Mouse (Mus musculus) limb, embryonic 13.5 days (tissue): ENCODE data around the gene Hivep3. TPM values are rescaled to one million over a fixed set of nuclear protein-coding genes. Genes with fewer than 3 reads are reported as not detected.
A peak's percentile ranks its signal among the peaks of the same experiment; 100 is the strongest.

ENCODE experiments used
- ATAC-seq: fragments of 200-750 bp; cut with Nextera tagmentation; 2 replicates; pipeline ENCODE4 v1.8.0; 2017; ENCODE audit warnings: low read depth, moderate number of reproducible peaks, moderate TSS enrichment; ENCODE audit not compliant: low FRiP score
- H3K27ac ChIP-seq: fragments of 300-500 bp; sonication (generic); 2 replicates; pipeline ENCODE4 v1.5.1; 2015; ENCODE audit warnings: inconsistent platforms, mild to moderate bottlenecking, moderate library complexity
- H3K27me3 ChIP-seq: fragments of 300-500 bp; sonication (generic); 2 replicates; pipeline ENCODE4 v1.6.1; 2015; ENCODE audit warnings: mild to moderate bottlenecking, inconsistent platforms
- H3K36me3 ChIP-seq: fragments of 300-500 bp; sonication (generic); 2 replicates; pipeline ENCODE4 v1.6.1; 2015; ENCODE audit warnings: inconsistent platforms, mild to moderate bottlenecking, moderate library complexity
- H3K4me1 ChIP-seq: fragments of 300-500 bp; sonication (generic); 2 replicates; pipeline ENCODE4 v1.6.1; 2015; ENCODE audit warnings: inconsistent platforms
- H3K4me2 ChIP-seq: fragments of 300-500 bp; sonication (generic); replicated peaks from 2 replicates; pipeline ENCODE4 v1.6.1; 2015; ENCODE audit warnings: inconsistent platforms, mild to moderate bottlenecking, moderate library complexity
- H3K4me3 ChIP-seq: fragments of 300-500 bp; sonication (generic); 2 replicates; pipeline ENCODE4 v1.5.1; 2015; ENCODE audit warnings: moderate library complexity, mild to moderate bottlenecking, inconsistent platforms
- H3K9ac ChIP-seq: fragments of 300-500 bp; sonication (generic); 2 replicates; pipeline ENCODE4 v1.6.1; 2015; ENCODE audit warnings: mild to moderate bottlenecking, inconsistent platforms
- H3K9me3 ChIP-seq: fragments of 300-500 bp; sonication (generic); 2 replicates; pipeline ENCODE4 v1.6.1; 2016; ENCODE audit warnings: inconsistent platforms
- WGBS: fragments of 180-500 bp; shearing (Covaris S2); methylation state at CpG from one replicate; pipeline ENCODE4 v1.1.7; 2015; 5-methylcytosine and 5-hydroxymethylcytosine counted together
- polyA plus RNA-seq: library from polyadenylated mRNA; unstranded; fragments of >200 nt; fragmentation: Nextera tagmentation; extraction: Ambion mirVana; gene quantifications from 2 replicates; pipeline ENCODE4 v1.2.1, GENCODE M21; 2015

Hivep3 gene
- polyA plus RNA-seq, 1 experiment from 2014 or later, result 2.1 TPM

GRCm38 (mm10) chr4:120024071-120024470, 290.5 kb downstream of the Hivep3 start:
- WGBS, result 49% methylated on average over 10 of the region's 10 CpGs
- no peak overlapping the region for H3K4me2 ChIP-seq
- no peaks in the 10 kb centered on the region for H3K4me1 ChIP-seq
- H3K4me3 ChIP-seq, result no peak overlapping the region
- peak; percentile 57; the same call in 1 of the 2 replicates for ATAC-seq
- no peaks in the 10 kb centered on the region for H3K36me3 ChIP-seq
- no peaks in the 10 kb centered on the region for H3K9me3 ChIP-seq
- H3K9ac ChIP-seq, result no peak overlapping the region
- no peak overlapping the region for H3K27ac ChIP-seq
- H3K27me3 ChIP-seq, result peaks cover 4% of the 10 kb centered on the region; the same call in 1 of the 2 replicates

DNA sequence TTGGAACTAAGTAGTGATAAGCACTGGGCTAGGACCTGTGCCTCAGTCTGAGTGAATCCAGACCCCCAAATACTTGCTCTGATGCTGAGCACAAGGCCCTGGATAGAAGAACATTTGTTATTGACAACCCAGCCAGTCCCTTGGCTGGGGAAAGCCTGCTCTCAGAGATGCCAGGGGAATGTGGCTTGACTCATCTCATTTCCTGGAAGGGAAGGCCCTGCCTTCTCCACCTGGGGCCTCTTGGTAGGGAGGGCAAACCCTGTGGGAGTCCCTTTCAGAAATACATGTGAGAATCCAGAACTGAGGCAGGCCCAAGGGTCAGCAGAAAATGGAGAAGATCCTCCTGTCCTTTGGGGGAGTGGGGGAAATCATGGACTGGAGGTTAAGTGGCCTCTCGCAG, 294.1 kb downstream of the Hivep3 start:
- no peaks in the 10 kb centered on the region for H3K36me3 ChIP-seq
- no peaks in the 10 kb centered on the region for H3K9me3 ChIP-seq
- H3K27me3 ChIP-seq, result peaks cover 32% of the 10 kb centered on the region
- no peak overlapping the region for H3K9ac ChIP-seq
- WGBS, result 77% methylated on average over 1 of the region's 1 CpGs
- no peak overlapping the region for H3K27ac ChIP-seq
- ATAC-seq, result no peak
- H3K4me2 ChIP-seq, result no peak overlapping the region
- peaks cover 3% of the 10 kb centered on the region; the same call in 1 of the 2 replicates for H3K4me1 ChIP-seq
- H3K4me3 ChIP-seq, result no peak overlapping the region

DNA sequence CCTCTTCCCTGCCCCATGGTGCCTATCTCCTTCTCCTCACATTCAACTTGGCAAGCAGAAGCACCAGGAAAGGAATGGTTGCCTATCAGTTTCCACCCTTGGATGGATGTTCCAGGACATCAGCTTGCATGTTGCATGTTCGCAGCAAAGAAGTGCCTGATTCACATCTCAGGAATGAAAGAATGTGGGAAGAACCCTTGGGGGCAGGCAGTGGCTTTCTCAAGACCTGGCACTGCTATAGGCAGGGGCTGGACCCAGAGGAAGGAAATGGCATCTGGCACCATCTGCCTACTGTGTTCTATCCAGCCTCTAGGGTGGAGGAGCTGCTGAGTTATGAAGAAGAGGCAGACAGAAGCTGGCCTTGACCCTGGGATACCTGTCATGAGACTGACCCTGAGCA, 296.4 kb downstream of the Hivep3 start:
- Histone ChIP-seq H3K27me3 (peaks cover 54% of the 10 kb centered on the region), H3K9ac (no peak overlapping the region)

GRCm38 (mm10) chr4:120032320-120032983, 298.9 kb downstream of the Hivep3 start:
- peaks cover 77% of the 10 kb centered on the region for H3K27me3 ChIP-seq
- H3K27ac ChIP-seq, result no peak overlapping the region
- peak overlapping the region; percentile 59 for H3K4me3 ChIP-seq
- peak overlapping the region; percentile 99 for H3K4me2 ChIP-seq
- under 1% methylated on average over 44 of the region's 70 CpGs for WGBS
- no peaks in the 10 kb centered on the region for H3K9me3 ChIP-seq
- H3K36me3 ChIP-seq, result no peaks in the 10 kb centered on the region
- peak; percentile 82 for ATAC-seq
- H3K9ac ChIP-seq, result peak overlapping the region; percentile 64
- H3K4me1 ChIP-seq, result peaks cover 14% of the 10 kb centered on the region

More for the DNA sequence above, 296.4 kb downstream of the Hivep3 start:
- Histone ChIP-seq H3K9me3 (no peaks in the 10 kb centered on the region), H3K4me1 (peaks cover 14% of the 10 kb centered on the region), H3K4me2 (no peak overlapping the region), H3K4me3 (no peak overlapping the region), H3K36me3 (no peaks in the 10 kb centered on the region), H3K27ac (no peak overlapping the region)
- ATAC-seq, result no peak
- 88% methylated on average over 1 of the region's 1 CpGs for WGBS

- H3K27ac ChIP-seq, result no peak overlapping the region
- H3K9me3 ChIP-seq, result no peaks in the 10 kb centered on the region
- H3K36me3 ChIP-seq, result no peaks in the 10 kb centered on the region
- peak; percentile 31 for ATAC-seq
- peak overlapping the region; percentile 64 for H3K9ac ChIP-seq
- peaks cover 14% of the 10 kb centered on the region for H3K4me1 ChIP-seq
- peaks cover 80% of the 10 kb centered on the region for H3K27me3 ChIP-seq
- peak overlapping the region; percentile 99 for H3K4me2 ChIP-seq
- under 1% methylated on average over 37 of the region's 38 CpGs for WGBS
- H3K4me3 ChIP-seq, result peak overlapping the region; percentile 59
Measured at GRCm38 (mm10) chr4:120032984-120033355, 299.4 kb downstream of the Hivep3 start.

GRCm38 (mm10) chr4:120036294-120036693, 302.7 kb downstream of the Hivep3 start:
- no peaks in the 10 kb centered on the region for H3K9me3 ChIP-seq
- ATAC-seq, result no peak
- no peak overlapping the region for H3K4me2 ChIP-seq
- H3K4me1 ChIP-seq, result peaks cover 14% of the 10 kb centered on the region
- H3K36me3 ChIP-seq, result no peaks in the 10 kb centered on the region
- no peak overlapping the region for H3K27ac ChIP-seq
- 86% methylated on average over 4 of the region's 4 CpGs for WGBS
- no peak overlapping the region for H3K4me3 ChIP-seq
- H3K27me3 ChIP-seq, result peaks cover 69% of the 10 kb centered on the region
- no peak overlapping the region for H3K9ac ChIP-seq

DNA sequence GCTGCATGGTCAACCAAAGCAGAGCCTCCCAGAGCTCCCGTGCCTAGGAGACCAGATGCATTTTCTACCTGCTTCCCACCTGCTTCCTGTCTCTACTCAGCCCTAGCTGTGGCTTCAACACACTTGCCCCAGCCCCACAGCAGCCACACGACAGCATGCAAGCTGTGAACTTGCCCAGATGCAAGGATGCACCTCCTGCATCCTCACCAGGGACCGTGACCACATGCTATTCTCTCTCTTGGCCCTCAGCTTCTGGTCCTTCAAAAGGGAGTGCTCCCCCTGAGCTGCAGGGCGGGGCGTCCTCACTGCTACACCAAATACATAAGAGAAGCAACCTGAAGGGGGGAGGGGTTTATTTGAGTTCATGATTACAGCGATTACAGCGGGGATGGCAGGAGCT, 303.4 kb downstream of the Hivep3 start:
- H3K4me2 ChIP-seq, result no peak overlapping the region
- H3K9me3 ChIP-seq, result no peaks in the 10 kb centered on the region
- H3K36me3 ChIP-seq, result no peaks in the 10 kb centered on the region
- 44% methylated on average over 7 of the region's 7 CpGs for WGBS
- no peak overlapping the region for H3K27ac ChIP-seq
- no peak overlapping the region for H3K4me3 ChIP-seq
- H3K27me3 ChIP-seq, result peaks cover 62% of the 10 kb centered on the region
- H3K9ac ChIP-seq, result no peak overlapping the region
- ATAC-seq, result no peak
- peaks cover 14% of the 10 kb centered on the region for H3K4me1 ChIP-seq

- 63% methylated on average over 2 of the region's 2 CpGs for WGBS
- Histone ChIP-seq H3K4me3 (no peak overlapping the region), H3K36me3 (no peaks in the 10 kb centered on the region), H3K9me3 (no peaks in the 10 kb centered on the region), H3K4me2 (no peak overlapping the region), H3K27me3 (peaks cover 18% of the 10 kb centered on the region), H3K4me1 (peaks cover 13% of the 10 kb centered on the region), H3K27ac (no peak overlapping the region), H3K9ac (no peak overlapping the region)
- ATAC-seq, result no peak
Measured at GRCm38 (mm10) chr4:120041520-120041919, 307.9 kb downstream of the Hivep3 start.

- Histone ChIP-seq H3K4me1 (peaks cover 15% of the 10 kb centered on the region), H3K4me2 (no peak overlapping the region), H3K27me3 (peaks cover 11% of the 10 kb centered on the region; the same call in 1 of the 2 replicates), H3K4me3 (no peak overlapping the region), H3K9me3 (no peaks in the 10 kb centered on the region), H3K27ac (no peak overlapping the region), H3K9ac (no peak overlapping the region), H3K36me3 (no peaks in the 10 kb centered on the region)
- WGBS, result 85% methylated on average over 7 of the region's 7 CpGs
- ATAC-seq, result no peak
Measured at GRCm38 (mm10) chr4:120042480-120042879, 308.9 kb downstream of the Hivep3 start.

DNA sequence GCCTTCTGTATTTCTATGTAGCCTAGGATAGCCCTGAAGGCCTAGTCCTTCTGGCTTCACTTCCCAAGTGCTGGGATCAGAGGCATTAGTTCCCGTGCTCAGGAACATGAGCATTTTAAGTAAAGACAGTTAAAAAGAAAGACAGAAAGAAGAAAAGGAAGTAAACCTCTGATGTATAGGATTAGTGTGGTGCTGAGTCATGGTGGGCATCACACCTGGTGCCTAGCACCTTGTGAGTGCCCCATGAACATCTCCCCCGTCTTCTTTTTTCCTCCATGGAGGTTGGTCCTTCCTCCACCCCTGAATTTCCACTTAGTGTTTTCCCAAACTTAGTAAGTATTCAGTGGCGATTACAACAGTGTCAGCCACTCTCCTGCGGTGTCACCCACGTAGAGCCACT, 311.0 kb downstream of the Hivep3 start:
- Histone ChIP-seq H3K9me3 (no peaks in the 10 kb centered on the region), H3K27me3 (no peaks in the 10 kb centered on the region; the same call in 1 of the 2 replicates), H3K27ac (no peak overlapping the region), H3K4me3 (no peak overlapping the region), H3K36me3 (no peaks in the 10 kb centered on the region), H3K4me2 (no peak overlapping the region), H3K4me1 (peaks cover 15% of the 10 kb centered on the region), H3K9ac (no peak overlapping the region)
- ATAC-seq, result no peak
- 72% methylated on average over 5 of the region's 5 CpGs for WGBS

- Histone ChIP-seq H3K27me3 (no peaks in the 10 kb centered on the region; the same call in 1 of the 2 replicates), H3K9me3 (no peaks in the 10 kb centered on the region), H3K27ac (no peak overlapping the region), H3K36me3 (no peaks in the 10 kb centered on the region), H3K4me1 (peaks cover 15% of the 10 kb centered on the region), H3K4me2 (no peak overlapping the region), H3K4me3 (no peak overlapping the region), H3K9ac (no peak overlapping the region)
- ATAC-seq, result no peak
- 32% methylated on average over 5 of the region's 5 CpGs for WGBS
Measured at GRCm38 (mm10) chr4:120045131-120045537, 311.6 kb downstream of the Hivep3 start.

GRCm38 (mm10) chr4:120045871-120046270, 312.3 kb downstream of the Hivep3 start:
- H3K9me3 ChIP-seq, result no peaks in the 10 kb centered on the region
- 82% methylated on average over 7 of the region's 7 CpGs for WGBS
- peaks cover 15% of the 10 kb centered on the region for H3K4me1 ChIP-seq
- H3K36me3 ChIP-seq, result no peaks in the 10 kb centered on the region
- H3K4me2 ChIP-seq, result no peak overlapping the region
- ATAC-seq, result no peak
- no peaks in the 10 kb centered on the region; the same call in 1 of the 2 replicates for H3K27me3 ChIP-seq
- H3K9ac ChIP-seq, result no peak overlapping the region
- H3K27ac ChIP-seq, result no peak overlapping the region
- no peak overlapping the region for H3K4me3 ChIP-seq

- no peak overlapping the region for H3K4me2 ChIP-seq
- WGBS, result 31% methylated on average over 4 of the region's 4 CpGs
- no peak for ATAC-seq
- no peaks in the 10 kb centered on the region for H3K9me3 ChIP-seq
- no peaks in the 10 kb centered on the region; the same call in 1 of the 2 replicates for H3K27me3 ChIP-seq
- no peak overlapping the region for H3K27ac ChIP-seq
- H3K9ac ChIP-seq, result no peak overlapping the region
- H3K36me3 ChIP-seq, result no peaks in the 10 kb centered on the region
- H3K4me1 ChIP-seq, result peaks cover 15% of the 10 kb centered on the region
- H3K4me3 ChIP-seq, result no peak overlapping the region
Measured at GRCm38 (mm10) chr4:120047060-120047459, 313.5 kb downstream of the Hivep3 start.
